Mouse (Mus musculus): ENCODE measurements at regions not wholly inside any gene's neighbourhood (a gene's known extent, or its start where the extent isn't known, plus 50 kb on each side); places are given as distances from the start of the nearest gene placed in this dataset.

DNA sequence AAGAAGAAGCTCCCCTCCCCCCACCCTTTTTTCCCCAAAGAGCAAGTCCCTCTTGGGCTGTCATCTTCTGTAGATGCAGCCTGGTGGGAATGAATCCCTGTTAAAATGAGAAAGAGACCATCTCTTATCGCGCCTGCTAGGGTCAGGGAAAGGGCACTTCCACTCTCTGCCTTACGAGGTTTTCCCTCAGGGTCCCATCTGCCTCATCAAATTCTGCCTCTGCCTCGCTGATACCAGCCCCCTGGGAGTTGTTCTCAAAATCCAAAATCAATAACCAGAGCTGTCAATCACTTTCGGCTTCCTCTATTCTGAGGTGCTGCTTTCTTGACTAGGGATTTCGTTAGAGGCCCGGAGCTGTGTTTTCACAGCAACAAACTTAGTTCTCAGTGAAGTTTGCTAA is 255.7 kb downstream of the Stim2 start:
- no peak for DNase-seq (ENCODE audit: low read depth)

GRCm38 (mm10) chr5:54258087-54258733 is 259.9 kb downstream of the Stim2 start:
- DNase-seq (ENCODE audit: low read depth): peak; percentile 43

- peak; percentile 3 for DNase-seq (ENCODE audit: low read depth)
Observed at GRCm38 (mm10) chr5:54264867-54265434, 266.7 kb downstream of the Stim2 start.

DNA sequence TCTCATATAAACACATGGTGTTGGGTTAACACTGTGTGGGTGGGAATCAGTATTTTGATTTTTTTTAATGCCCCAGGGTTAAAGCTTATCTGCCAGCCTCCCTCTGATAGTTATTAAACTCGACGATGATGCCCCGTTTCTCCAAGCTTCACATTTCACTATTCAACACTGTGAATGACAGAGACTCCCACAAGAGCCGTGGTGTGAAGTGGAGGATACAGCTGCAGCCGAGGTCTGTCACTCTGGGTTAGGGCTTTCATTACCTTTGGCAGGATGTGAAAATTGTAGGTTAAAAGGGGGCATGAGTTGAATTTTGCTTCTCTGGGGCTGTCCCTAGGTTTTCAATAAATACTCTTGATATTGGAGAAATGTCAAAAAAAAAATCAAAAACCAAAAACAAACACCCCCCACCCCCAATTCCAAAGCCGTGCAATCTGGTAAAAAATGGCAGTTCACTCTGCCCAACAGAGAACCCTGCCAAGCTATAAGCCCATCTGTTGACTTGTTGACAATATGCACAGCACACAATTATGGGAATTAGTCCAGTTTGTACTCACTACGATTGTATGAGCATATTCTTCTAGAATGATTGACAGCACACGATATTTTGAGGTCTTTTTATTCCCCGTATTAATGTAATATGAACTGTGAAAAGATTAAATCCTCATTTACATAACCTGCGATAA is 269.7 kb downstream of the Stim2 start:
- no peak for DNase-seq (ENCODE audit: low read depth)

- no peak for DNase-seq (ENCODE audit: low read depth)
Observed at GRCm38 (mm10) chr5:54279357-54279756, 281.1 kb downstream of the Stim2 start.

DNA sequence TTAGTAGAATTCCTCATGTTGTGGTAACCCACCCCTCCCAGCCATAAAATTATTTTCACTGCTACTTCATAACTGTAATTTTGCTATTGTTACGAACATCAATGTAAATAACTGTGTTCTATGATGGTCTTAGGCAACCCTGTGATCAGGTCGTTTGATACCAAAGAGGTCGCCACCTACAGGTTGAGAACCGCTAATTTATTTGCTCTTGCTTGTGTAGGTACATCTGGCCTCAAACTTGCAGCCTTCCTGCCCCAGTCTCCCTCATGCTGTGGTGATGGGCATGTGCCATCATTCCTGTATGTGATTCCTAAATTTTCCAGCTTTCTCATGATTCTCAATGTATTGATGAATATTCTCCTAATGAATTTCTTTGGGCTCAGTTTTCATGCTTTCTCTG is 282.4 kb downstream of the Stim2 start:
- no peak for DNase-seq (ENCODE audit: low read depth)

GRCm38 (mm10) chr5:54281121-54281520 is 282.8 kb downstream of the Stim2 start:
- no peak for DNase-seq (ENCODE audit: low read depth)

DNA sequence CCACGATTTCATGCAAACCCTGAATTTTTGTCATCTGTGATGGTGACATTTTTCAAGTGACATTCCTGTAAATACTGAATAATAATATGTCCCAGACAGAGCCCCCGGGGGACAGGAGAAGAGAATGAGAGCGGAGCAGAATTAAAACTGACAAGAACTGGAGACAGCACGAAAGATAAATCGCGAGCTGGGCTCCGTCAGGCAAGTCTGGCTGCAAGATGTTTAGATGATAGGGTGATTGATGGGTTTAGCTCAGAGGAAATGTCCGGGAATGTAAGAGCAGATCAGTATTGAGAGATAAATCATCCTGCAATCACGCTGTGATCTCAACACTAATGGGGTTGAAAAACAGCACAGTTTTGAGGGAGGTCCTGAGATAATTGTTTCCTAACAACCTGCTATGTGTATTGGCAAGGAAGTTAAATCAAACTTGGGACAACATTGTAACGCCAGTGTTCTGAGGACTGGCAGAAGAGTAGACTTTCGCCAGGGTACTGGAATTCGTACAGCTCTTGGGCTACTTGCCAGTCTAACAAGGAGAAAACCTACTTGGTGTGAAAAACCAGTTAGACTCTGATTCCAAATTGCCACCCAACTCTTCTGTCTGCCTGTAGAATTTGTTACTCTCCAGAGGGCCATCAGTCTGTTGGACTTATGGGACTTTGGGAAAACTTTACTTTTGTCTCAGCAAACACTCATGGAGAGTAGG is 292.2 kb downstream of the Stim2 start:
- no peak for DNase-seq (ENCODE audit: low read depth)

- DNase-seq (ENCODE audit: low read depth): no peak
Observed at GRCm38 (mm10) chr5:54291940-54292339, 293.6 kb downstream of the Stim2 start.

DNA sequence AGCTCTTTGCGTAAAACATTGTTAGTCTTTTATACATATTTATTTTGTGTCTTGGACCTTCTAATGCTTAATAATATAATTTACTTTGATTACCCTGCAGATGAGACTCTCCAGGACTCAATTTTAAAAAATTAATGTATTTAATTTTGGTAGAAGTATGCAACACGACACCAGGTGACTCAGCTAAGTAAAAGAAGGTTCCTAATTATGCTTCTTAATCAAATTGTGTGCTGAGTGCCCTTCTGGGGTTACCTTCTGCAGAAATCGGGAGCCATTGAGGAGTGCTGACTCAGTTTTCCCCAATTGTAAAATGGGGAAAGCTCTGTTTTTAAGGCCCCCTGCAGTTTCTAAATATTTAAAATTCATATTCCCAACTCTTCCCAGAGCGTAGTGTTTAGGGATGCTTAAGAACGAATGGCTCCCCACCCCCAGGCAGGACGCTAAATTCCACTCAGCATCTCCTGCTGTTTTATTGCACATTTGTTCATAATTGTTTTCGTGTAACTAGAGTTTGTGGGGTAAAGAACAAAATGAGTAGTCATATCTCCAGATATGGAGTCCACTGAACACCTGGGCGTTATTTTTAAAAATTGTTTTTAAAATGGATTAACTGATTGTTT is 315.5 kb downstream of the Stim2 start:
- no peak for DNase-seq (ENCODE audit: low read depth)

- DNase-seq (ENCODE audit: low read depth): no peak
Observed at GRCm38 (mm10) chr5:54330415-54330814, 332.1 kb downstream of the Stim2 start.

DNA sequence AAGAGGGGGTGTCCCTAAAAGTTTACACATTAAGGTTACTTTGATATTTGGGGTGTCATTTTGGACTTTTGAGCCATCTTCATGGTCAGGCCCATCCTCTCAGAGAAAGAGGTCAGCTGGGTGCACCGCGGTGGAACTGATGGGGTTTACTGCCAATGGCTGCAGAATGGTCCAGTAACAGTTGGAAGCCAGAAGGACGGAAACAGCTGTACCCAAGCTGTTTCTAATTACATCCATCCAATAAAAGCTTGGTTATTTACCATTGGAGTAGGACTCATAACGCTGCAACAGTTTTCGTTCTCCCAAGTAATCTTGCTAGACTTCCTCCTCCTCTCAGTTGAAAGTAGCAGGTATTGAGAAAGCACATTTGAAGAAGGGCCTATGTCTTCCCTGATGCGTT is 344.7 kb downstream of the Stim2 start:
- no peak for DNase-seq (ENCODE audit: low read depth)

DNA sequence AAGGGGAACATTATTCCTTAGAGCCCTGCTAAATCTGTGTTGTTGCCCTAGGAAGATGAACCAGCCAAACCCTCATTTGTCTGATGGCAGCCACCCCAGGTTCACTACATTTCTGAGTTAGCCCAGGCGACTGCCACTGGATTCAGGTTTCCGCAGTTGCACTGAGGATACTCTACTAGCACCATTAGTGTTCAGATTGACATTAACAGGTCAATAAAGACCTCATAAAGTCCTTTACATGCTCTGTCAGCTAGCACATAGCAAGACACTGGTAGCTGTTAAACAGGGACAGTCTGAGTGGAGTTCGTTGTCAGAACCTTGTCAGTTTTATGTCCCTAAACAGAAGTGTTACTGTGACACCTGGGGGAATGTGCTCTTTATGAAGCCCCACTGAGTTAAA is 345.1 kb downstream of the Stim2 start:
- DNase-seq (ENCODE audit: low read depth): no peak

DNA sequence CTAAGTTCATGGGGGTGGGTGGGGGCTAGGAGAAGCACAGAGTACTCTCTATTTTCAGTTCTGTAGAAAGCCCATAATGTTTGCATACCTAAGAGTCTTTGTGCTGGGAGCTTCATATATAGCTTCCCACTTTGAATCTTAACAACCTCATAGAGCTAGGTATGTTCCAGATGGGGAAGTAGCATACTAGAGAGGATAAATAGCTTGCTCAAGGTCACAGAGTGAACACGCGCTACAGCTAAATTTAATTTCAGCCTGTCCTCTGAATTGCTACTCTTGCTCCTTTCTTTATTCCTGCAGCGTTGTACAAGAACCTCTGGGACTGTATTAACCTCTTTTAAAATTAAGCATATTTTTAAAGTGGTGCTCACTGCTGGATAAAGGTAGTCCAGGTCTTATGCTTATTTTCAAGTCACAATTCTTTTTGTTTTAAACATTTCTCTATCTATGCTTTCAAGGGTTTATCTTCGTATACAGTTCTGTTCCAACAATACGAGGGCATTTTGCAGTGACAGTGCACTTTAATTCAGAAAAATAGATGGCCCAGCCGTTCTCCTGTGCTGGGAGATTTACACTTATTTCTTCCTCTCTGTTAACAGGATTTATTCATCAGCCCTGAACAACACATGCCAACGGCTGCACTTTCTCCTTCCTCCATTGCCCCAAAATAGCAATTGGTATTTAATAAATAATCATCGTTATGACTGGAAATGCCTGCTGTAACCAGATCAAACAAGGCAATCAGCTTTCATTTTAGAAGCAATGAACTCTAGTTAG is 350.7 kb downstream of the Stim2 start:
- no peak for DNase-seq (ENCODE audit: low read depth)

- DNase-seq (ENCODE audit: low read depth): no peak
Observed at GRCm38 (mm10) chr5:54349775-54350332, 351.6 kb downstream of the Stim2 start.

DNA sequence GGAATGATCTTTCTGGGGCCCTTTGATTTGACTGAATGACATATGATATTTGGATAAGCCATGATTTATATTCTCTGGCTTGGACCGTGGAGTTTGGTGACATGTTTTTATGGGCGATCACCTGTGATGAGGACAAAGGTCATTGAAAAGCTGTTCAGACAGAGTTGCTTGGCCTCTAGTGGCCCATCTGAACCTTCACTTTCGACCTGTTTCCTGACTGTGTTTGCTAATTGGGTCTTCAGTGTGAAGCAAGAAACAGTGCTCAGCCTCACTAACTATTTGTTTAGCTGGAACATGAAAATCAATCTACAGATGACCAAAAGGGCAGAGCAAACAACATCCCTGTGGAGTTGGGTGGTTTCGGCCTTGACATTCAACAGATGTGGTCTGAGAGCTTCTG is 357.8 kb downstream of the Stim2 start:
- DNase-seq (ENCODE audit: low read depth): no peak

DNA sequence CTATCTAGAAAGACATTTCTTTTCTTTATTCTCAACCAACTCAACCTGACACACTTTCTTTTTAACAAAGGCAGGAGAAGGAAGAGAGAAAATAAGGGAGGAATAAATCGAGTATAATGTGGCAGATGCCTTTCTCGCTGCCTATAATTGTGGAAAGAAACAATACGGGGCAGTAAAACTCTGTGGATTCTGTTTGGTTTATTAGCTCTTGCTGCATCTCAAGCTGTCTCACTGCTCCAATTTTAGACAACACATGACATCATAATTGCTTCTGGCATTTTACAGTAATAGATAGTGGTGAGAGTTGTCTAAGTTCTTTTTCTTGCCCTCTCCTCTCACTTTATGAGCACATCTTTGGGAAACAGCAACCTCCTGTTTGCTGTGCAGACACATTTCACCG is 359.2 kb downstream of the Stim2 start:
- no peak for DNase-seq (ENCODE audit: low read depth)

DNA sequence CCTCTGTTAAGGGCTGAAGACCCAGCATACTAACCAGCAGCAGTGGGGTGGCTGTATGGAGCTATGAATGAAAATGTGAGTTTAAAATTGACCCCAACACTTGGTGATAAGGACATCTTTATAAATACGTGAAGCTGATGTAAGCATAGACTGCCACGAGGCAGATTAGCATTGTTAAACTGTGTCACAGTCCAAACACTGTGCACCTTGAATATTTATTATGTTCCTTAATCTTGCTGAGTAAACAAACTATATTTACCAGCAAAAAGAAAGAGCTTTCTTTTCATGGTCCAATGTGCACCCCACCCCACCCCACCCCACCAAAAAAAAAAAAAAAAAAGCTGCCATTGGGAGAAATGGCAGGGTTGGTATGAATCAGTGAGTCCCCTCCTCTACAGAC is 359.9 kb downstream of the Stim2 start:
- no peak for DNase-seq (ENCODE audit: low read depth)

Data from NIH3T3 (cell line).